Mouse (Mus musculus) embryonic facial prominence, embryonic 12.5 days (tissue): Measurements from ENCODE around the gene Sbno2. TPM values are rescaled to one million over a fixed set of nuclear protein-coding genes. Genes with fewer than 3 reads are reported as not detected.

Experiments
- ATAC-seq: fragments of 200-750 bp; cut with Nextera tagmentation; 2 replicates; pipeline ENCODE4 v1.8.0; 2017; ENCODE audit not compliant: insufficient number of reproducible peaks, insufficient read depth, low FRiP score, low TSS enrichment
- H3K27ac ChIP-seq: fragments of 300-500 bp; sonication (generic); 2 replicates; pipeline ENCODE4 v1.5.1; 2016; ENCODE audit warnings: mild to moderate bottlenecking
- H3K27me3 ChIP-seq: fragments of 300-500 bp; sonication (generic); 2 replicates; pipeline ENCODE4 v1.6.1; 2016; ENCODE audit warnings: mild to moderate bottlenecking, moderate library complexity
- H3K36me3 ChIP-seq: fragments of 300-500 bp; sonication (generic); 2 replicates; pipeline ENCODE4 v1.6.1; 2016; ENCODE audit warnings: mild to moderate bottlenecking
- H3K4me1 ChIP-seq: fragments of 300-500 bp; sonication (generic); 2 replicates; pipeline ENCODE4 v1.6.1; 2016
- H3K4me2 ChIP-seq: fragments of 300-500 bp; sonication (generic); replicated peaks from 2 replicates; pipeline ENCODE4 v1.6.1; 2016; ENCODE audit warnings: mild to moderate bottlenecking, moderate library complexity
- H3K4me3 ChIP-seq: fragments of 300-500 bp; sonication (generic); 2 replicates; pipeline ENCODE4 v1.5.1; 2016; ENCODE audit warnings: mild to moderate bottlenecking
- H3K9ac ChIP-seq: fragments of 300-500 bp; sonication (generic); 2 replicates; pipeline ENCODE4 v1.6.1; 2016; ENCODE audit warnings: mild to moderate bottlenecking, moderate library complexity
- H3K9me3 ChIP-seq: fragments of 300-500 bp; sonication (generic); 2 replicates; pipeline ENCODE4 v1.6.1; 2016; ENCODE audit warnings: mild to moderate bottlenecking, moderate library complexity
- WGBS: fragments of 180-500 bp; shearing (Covaris S2); methylation state at CpG from one replicate; pipeline ENCODE4 v1.1.7; 2016; 5-methylcytosine and 5-hydroxymethylcytosine counted together
- polyA plus RNA-seq: library from polyadenylated mRNA; unstranded; fragments of >200 nt; fragmentation: Nextera tagmentation; extraction: Ambion mirVana; gene quantifications from 2 replicates; pipeline ENCODE4 v1.2.1, GENCODE M21; 2016

Sbno2 gene
- polyA plus RNA-seq = 15.2 and 16.1 TPM in 2 replicates

- H3K9ac ChIP-seq = peak within 1 kb of the TSS; percentile 19; the same call in 1 of the 2 replicates
- WGBS = 62% methylated on average over 5 of the region's 5 CpGs
- ATAC-seq = no peak
- no peaks in the 10 kb centered on the region for H3K36me3 ChIP-seq
- no peaks in the 10 kb centered on the region for H3K27me3 ChIP-seq
- H3K9me3 ChIP-seq = no peaks in the 10 kb centered on the region
- H3K4me3 ChIP-seq = no peak within 1 kb of the TSS
- H3K27ac ChIP-seq = 0 out of 2 replicates have a peak within 1 kb of the TSS, but pooled peaks have one; percentile 30
- peaks cover 14% of the 10 kb centered on the region for H3K4me1 ChIP-seq
- H3K4me2 ChIP-seq = no peak within 1 kb of the TSS
Observed at GRCm38 (mm10) chr10:80105460-80105859, at the start of gene Sbno2. Gene Sbno2 (minus strand): TSS chr10:80105571.

GRCm38 (mm10) chr10:80154384-80154783, 49.0 kb upstream of the Sbno2 start:
- Histone ChIP-seq H3K27me3 (no peaks in the 10 kb centered on the region), H3K27ac (0 out of 2 replicates have a peak overlapping the region, but pooled peaks have one; percentile 99), H3K4me2 (0 out of 2 replicates have a peak overlapping the region, but pooled peaks have one; percentile 99), H3K9ac (peak overlapping the region; percentile 100; the same call in 1 of the 2 replicates), H3K4me3 (0 out of 2 replicates have a peak overlapping the region, but pooled peaks have one; percentile 95), H3K36me3 (peaks cover 66% of the 10 kb centered on the region), H3K9me3 (no peaks in the 10 kb centered on the region), H3K4me1 (peaks cover 68% of the 10 kb centered on the region)
- ATAC-seq = no peak
- 84% methylated on average over 7 of the region's 7 CpGs for WGBS

GRCm38 (mm10) chr10:80153713-80154112, 48.3 kb upstream of the Sbno2 start:
- Histone ChIP-seq H3K9me3 (no peaks in the 10 kb centered on the region), H3K4me1 (peaks cover 61% of the 10 kb centered on the region), H3K27me3 (no peaks in the 10 kb centered on the region), H3K4me2 (peak overlapping the region; percentile 99), H3K9ac (peak overlapping the region; percentile 100), H3K4me3 (peak overlapping the region; percentile 95), H3K36me3 (peaks cover 66% of the 10 kb centered on the region), H3K27ac (peak overlapping the region; percentile 99; the same call in 1 of the 2 replicates)
- ATAC-seq = no peak
- 71% methylated on average over 19 of the region's 19 CpGs for WGBS

GRCm38 (mm10) chr10:80152873-80153260, 47.5 kb upstream of the Sbno2 start:
- Histone ChIP-seq H3K4me1 (peaks cover 54% of the 10 kb centered on the region), H3K9ac (peak overlapping the region; percentile 100), H3K36me3 (peaks cover 66% of the 10 kb centered on the region), H3K4me3 (peak overlapping the region; percentile 95), H3K9me3 (no peaks in the 10 kb centered on the region), H3K4me2 (peak overlapping the region; percentile 99), H3K27me3 (no peaks in the 10 kb centered on the region), H3K27ac (peak overlapping the region; percentile 99)
- no peak for ATAC-seq
- 44% methylated on average over 3 of the region's 3 CpGs for WGBS

GRCm38 (mm10) chr10:80152071-80152872, 46.9 kb upstream of the Sbno2 start:
- peak overlapping the region; percentile 99 for H3K4me2 ChIP-seq
- 2% methylated on average over 15 of the region's 15 CpGs for WGBS
- no peaks in the 10 kb centered on the region for H3K27me3 ChIP-seq
- peaks cover 61% of the 10 kb centered on the region for H3K36me3 ChIP-seq
- H3K9me3 ChIP-seq = no peaks in the 10 kb centered on the region
- peaks cover 59% of the 10 kb centered on the region for H3K4me1 ChIP-seq
- peak overlapping the region; percentile 99 for H3K27ac ChIP-seq
- H3K9ac ChIP-seq = peak overlapping the region; percentile 100
- no peak for ATAC-seq
- peak overlapping the region; percentile 95 for H3K4me3 ChIP-seq

GRCm38 (mm10) chr10:80151211-80152034, 46.1 kb upstream of the Sbno2 start:
- H3K9me3 ChIP-seq = no peaks in the 10 kb centered on the region
- H3K27me3 ChIP-seq = no peaks in the 10 kb centered on the region
- WGBS = under 1% methylated on average over 26 of the region's 26 CpGs
- H3K4me3 ChIP-seq = peak overlapping the region; percentile 95
- peak overlapping the region; percentile 100 for H3K9ac ChIP-seq
- peak overlapping the region; percentile 99 for H3K4me2 ChIP-seq
- no peak for ATAC-seq
- H3K36me3 ChIP-seq = peaks cover 54% of the 10 kb centered on the region
- peaks cover 52% of the 10 kb centered on the region for H3K4me1 ChIP-seq
- peak overlapping the region; percentile 99 for H3K27ac ChIP-seq

- Histone ChIP-seq H3K27ac (peak overlapping the region; percentile 99), H3K4me2 (peak overlapping the region; percentile 99), H3K36me3 (peaks cover 54% of the 10 kb centered on the region), H3K9me3 (no peaks in the 10 kb centered on the region), H3K4me1 (peaks cover 44% of the 10 kb centered on the region), H3K27me3 (no peaks in the 10 kb centered on the region), H3K9ac (peak overlapping the region; percentile 100), H3K4me3 (peak overlapping the region; percentile 95)
- under 1% methylated on average over 65 of the region's 71 CpGs for WGBS
- no peak for ATAC-seq
Observed at GRCm38 (mm10) chr10:80150226-80151210, 45.1 kb upstream of the Sbno2 start.

GRCm38 (mm10) chr10:80149291-80150225, 44.2 kb upstream of the Sbno2 start:
- H3K4me2 ChIP-seq = peak overlapping the region; percentile 99
- WGBS = under 1% methylated on average over 86 of the region's 88 CpGs
- H3K9ac ChIP-seq = peak overlapping the region; percentile 100
- H3K4me3 ChIP-seq = peak overlapping the region; percentile 95
- H3K27ac ChIP-seq = peak overlapping the region; percentile 99
- H3K9me3 ChIP-seq = no peaks in the 10 kb centered on the region
- H3K36me3 ChIP-seq = peaks cover 54% of the 10 kb centered on the region
- peaks cover 35% of the 10 kb centered on the region for H3K4me1 ChIP-seq
- H3K27me3 ChIP-seq = no peaks in the 10 kb centered on the region
- ATAC-seq = peak; percentile 72

GRCm38 (mm10) chr10:80148610-80149290, 43.4 kb upstream of the Sbno2 start:
- ATAC-seq = peak; percentile 5
- H3K4me1 ChIP-seq = peaks cover 27% of the 10 kb centered on the region
- peaks cover 54% of the 10 kb centered on the region for H3K36me3 ChIP-seq

More at GRCm38 (mm10) chr10:80148610-80149290, 43.4 kb upstream of the Sbno2 start:
- H3K27me3 ChIP-seq = no peaks in the 10 kb centered on the region
- H3K9me3 ChIP-seq = no peaks in the 10 kb centered on the region
- H3K4me2 ChIP-seq = peak overlapping the region; percentile 57
- under 1% methylated on average over 57 of the region's 57 CpGs for WGBS
- peak overlapping the region; percentile 75 for H3K9ac ChIP-seq
- peak overlapping the region; percentile 99 for H3K27ac ChIP-seq
- H3K4me3 ChIP-seq = peak overlapping the region; percentile 95
